Mouse (Mus musculus) midbrain, postnatal 0 days (tissue): ENCODE measurements around the gene Clpb. TPM values are rescaled to one million over a fixed set of nuclear protein-coding genes. Genes with fewer than 3 reads are reported as not detected.
A peak's percentile ranks its signal among the peaks of the same experiment; 100 is the strongest.

ENCODE experiments used
- ATAC-seq: fragments of 200-750 bp; cut with Nextera tagmentation; 2 replicates; pipeline ENCODE4 v1.8.0; 2017; ENCODE audit warnings: moderate number of reproducible peaks, mild to moderate bottlenecking, moderate TSS enrichment, moderate library complexity; ENCODE audit not compliant: low FRiP score
- DNase-seq: peaks from one replicate; pipeline ENCODE4 v3.0.0-alpha.2; 2015; ENCODE audit warnings: low spot score
- H3K27ac ChIP-seq: fragments of 300-500 bp; sonication (generic); 2 replicates; pipeline ENCODE4 v1.5.1; 2014; ENCODE audit warnings: low read depth, mild to moderate bottlenecking, low read length, mixed read lengths
- H3K27me3 ChIP-seq: fragments of 300-500 bp; sonication (generic); 2 replicates; pipeline ENCODE4 v1.6.1; 2014; ENCODE audit warnings: low read length, control low read depth, mixed read lengths; ENCODE audit not compliant: insufficient read depth
- H3K36me3 ChIP-seq: fragments of 300-500 bp; sonication (generic); 2 replicates; pipeline ENCODE4 v1.6.1; 2014; ENCODE audit warnings: low read length, control low read depth, mixed read lengths; ENCODE audit not compliant: insufficient read depth
- H3K4me1 ChIP-seq: fragments of 300-500 bp; sonication (generic); 2 replicates; pipeline ENCODE4 v1.6.1; 2014; ENCODE audit warnings: mild to moderate bottlenecking, control low read depth, antibody characterized with exemption, low read length, mixed read lengths; ENCODE audit not compliant: insufficient read depth
- H3K4me2 ChIP-seq: fragments of 300-500 bp; sonication (generic); 2 replicates; pipeline ENCODE4 v1.6.1; 2014; ENCODE audit warnings: low read depth, mild to moderate bottlenecking, low read length, mixed read lengths; ENCODE audit not compliant: poor library complexity, severe bottlenecking
- H3K4me3 ChIP-seq: fragments of 300-500 bp; sonication (generic); 2 replicates; pipeline ENCODE4 v1.5.1; 2014; ENCODE audit warnings: low read depth, mild to moderate bottlenecking, low read length, moderate library complexity
- H3K9ac ChIP-seq: fragments of 300-500 bp; sonication (generic); replicated peaks from 2 replicates; pipeline ENCODE4 v1.6.1; 2014; ENCODE audit warnings: mild to moderate bottlenecking, low read length, moderate library complexity, mixed read lengths; ENCODE audit not compliant: poor library complexity, severe bottlenecking
- H3K9me3 ChIP-seq: fragments of 300-500 bp; sonication (generic); 2 replicates; pipeline ENCODE4 v1.6.1; 2016; ENCODE audit warnings: low read length, control low read depth
- CTCF ChIP-seq: IDR thresholded peaks from 2 replicates; pipeline ENCODE4 v1.5.1; 2016; ENCODE audit warnings: antibody characterized with exemption, mild to moderate bottlenecking
- WGBS: fragments of 180-500 bp; shearing (Covaris S2); extraction: QIAGEN DNeasy Blood & Tissue Kit; methylation state at CpG from one replicate; pipeline ENCODE4 v1.1.7; 2014; 5-methylcytosine and 5-hydroxymethylcytosine counted together
- polyA plus RNA-seq: library from polyadenylated mRNA; unstranded; fragments of >200 nt; fragmentation: Nextera tagmentation; extraction: Ambion mirVana; gene quantifications from 2 replicates; pipeline ENCODE4 v1.2.1, GENCODE M21; 2015
- total RNA-seq: library from RNA; depleted of rRNA; stranded (reverse); fragments of >200 nt; gene quantifications from 2 replicates; pipeline ENCODE4 v1.2.3, GENCODE M21; 2014

Clpb gene
- total and polyA plus RNA-seq, 2 experiments from 2014 or later, result 33.4 to 39.7 TPM

GRCm38 (mm10) chr7:101654936-101655335 lies 8.5 kb upstream of the Clpb start:
- 71% methylated on average over 4 of the region's 4 CpGs for WGBS
- no peak for TF ChIP-seq CTCF
- Histone ChIP-seq H3K4me3 (no peak overlapping the region), H3K27ac (no peak overlapping the region), H3K9ac (no peak overlapping the region), H3K4me2 (no peak overlapping the region), H3K9me3 (no peaks in the 10 kb centered on the region), H3K36me3 (no peaks in the 10 kb centered on the region), H3K27me3 (no peaks in the 10 kb centered on the region), H3K4me1 (no peaks in the 10 kb centered on the region)
- ATAC-seq (no peak), DNase-seq (no peak)

- H3K4me2 ChIP-seq, result no peak overlapping the region
- TF ChIP-seq CTCF, result peak; percentile 50
- no peaks in the 10 kb centered on the region for H3K9me3 ChIP-seq
- H3K4me3 ChIP-seq, result no peak overlapping the region
- H3K27ac ChIP-seq, result no peak overlapping the region
- 86% methylated on average over 1 of the region's 1 CpGs for WGBS
- ATAC-seq (no peak), DNase-seq (no peak)
- H3K4me1 ChIP-seq, result peaks cover 8% of the 10 kb centered on the region; the same call in 1 of the 2 replicates
- no peaks in the 10 kb centered on the region for H3K36me3 ChIP-seq
- H3K9ac ChIP-seq, result no peak overlapping the region
- H3K27me3 ChIP-seq, result no peaks in the 10 kb centered on the region
Measured at GRCm38 (mm10) chr7:101662006-101662405, 1.4 kb upstream of the Clpb start.

GRCm38 (mm10) chr7:101666581-101666980 lies 3.1 kb downstream of the Clpb start:
- Histone ChIP-seq H3K27ac (no peak overlapping the region), H3K27me3 (no peaks in the 10 kb centered on the region), H3K36me3 (0 out of 2 replicates have a peak, but pooled peaks cover 3% of the 10 kb centered on the region), H3K9ac (0 out of 2 replicates have a peak overlapping the region, but pooled peaks have one; percentile 13), H3K4me1 (peaks cover 11% of the 10 kb centered on the region; the same call in 1 of the 2 replicates), H3K4me3 (no peak overlapping the region), H3K9me3 (no peaks in the 10 kb centered on the region), H3K4me2 (0 out of 2 replicates have a peak overlapping the region, but pooled peaks have one; percentile 18)
- TF ChIP-seq CTCF, result peak; percentile 91
- 3% methylated on average over 3 of the region's 3 CpGs for WGBS
- DNase-seq (peak; percentile 87), ATAC-seq (no peak; the same call in 1 of the 2 replicates)

- Histone ChIP-seq H3K27me3 (no peaks in the 10 kb centered on the region), H3K9me3 (no peaks in the 10 kb centered on the region), H3K9ac (no peak overlapping the region), H3K4me1 (peaks cover 9% of the 10 kb centered on the region; the same call in 1 of the 2 replicates), H3K4me2 (no peak overlapping the region), H3K36me3 (0 out of 2 replicates have a peak, but pooled peaks cover 3% of the 10 kb centered on the region), H3K4me3 (no peak overlapping the region), H3K27ac (no peak overlapping the region)
- DNase-seq (no peak), ATAC-seq (no peak)
- TF ChIP-seq CTCF, result no peak
- 80% methylated on average over 5 of the region's 5 CpGs for WGBS
Measured at GRCm38 (mm10) chr7:101671601-101672280, 8.3 kb downstream of the Clpb start.

GRCm38 (mm10) chr7:101673497-101673896 lies 10.1 kb downstream of the Clpb start:
- H3K9ac ChIP-seq, result no peak overlapping the region
- no peak for TF ChIP-seq CTCF
- H3K4me2 ChIP-seq, result no peak overlapping the region
- no peaks in the 10 kb centered on the region for H3K36me3 ChIP-seq
- H3K27me3 ChIP-seq, result no peaks in the 10 kb centered on the region
- H3K9me3 ChIP-seq, result no peaks in the 10 kb centered on the region
- no peak overlapping the region for H3K4me3 ChIP-seq
- no peak for DNase-seq
- 32% methylated on average over 2 of the region's 2 CpGs for WGBS
- ATAC-seq, result no peak
- no peak overlapping the region for H3K27ac ChIP-seq
- H3K4me1 ChIP-seq, result peaks cover 6% of the 10 kb centered on the region; the same call in 1 of the 2 replicates

- no peak for TF ChIP-seq CTCF
- no peaks in the 10 kb centered on the region for H3K9me3 ChIP-seq
- no peak overlapping the region for H3K27ac ChIP-seq
- H3K4me2 ChIP-seq, result no peak overlapping the region
- no peak overlapping the region for H3K4me3 ChIP-seq
- 30% methylated on average over 6 of the region's 6 CpGs for WGBS
- DNase-seq (no peak), ATAC-seq (no peak)
- 0 out of 2 replicates have a peak overlapping the region, but pooled peaks have one; percentile 8 for H3K9ac ChIP-seq
- peaks cover 6% of the 10 kb centered on the region; the same call in 1 of the 2 replicates for H3K4me1 ChIP-seq
- H3K36me3 ChIP-seq, result no peaks in the 10 kb centered on the region
- no peaks in the 10 kb centered on the region for H3K27me3 ChIP-seq
Measured at GRCm38 (mm10) chr7:101676033-101676761, 12.8 kb downstream of the Clpb start.
